ENCODE assay signal across 17 mouse cellular contexts in genomic region chr8:108245575-108245974, GRCm38 (mm10).
DNase-seq lines count a peak whose midpoint lies in the region; ATAC-seq and TF ChIP-seq lines count a peak whose summit lies in the region.
"Had no signal": no experiment of that assay in that cellular context is flagged by ENCODE, and none has a peak within 500 bp of the region (broad histone marks: within the 10 kb centered on the region; RNA-seq: fewer than 3 reads in every experiment).

No protein-coding gene starts in this region.

- H3K4me1 ChIP-seq in lung, embryonic 14.5 days (ENCODE audit: insufficient read depth), result peaks cover 22% of the 10 kb centered on the region
- peaks cover 20% of the 10 kb centered on the region; the same call in 1 of the 2 replicates for H3K4me1 ChIP-seq in forebrain, embryonic 14.5 days (ENCODE audit: control insufficient read depth, insufficient read depth, low read length)
- no peaks in the 10 kb centered on the region for H3K4me1 ChIP-seq in hindbrain, postnatal 0 days (ENCODE audit: insufficient read depth, low read length)
- peaks cover 16% of the 10 kb centered on the region; the same call in 1 of the 2 replicates for H3K4me1 ChIP-seq in neural tube, embryonic 14.5 days (ENCODE audit: control insufficient read depth, insufficient read depth, low read length)
- H3K4me1 ChIP-seq: heart, embryonic 15.5 days had no signal

- TF ChIP-seq CTCF in lung, embryonic 14.5 days (IDR thresholded peaks at IDR 0.05; ENCODE audit: low read depth), result no peak
- TF ChIP-seq CTCF in hindbrain, postnatal 0 days (IDR thresholded peaks at IDR 0.05; ENCODE audit: low read depth), result no peak

- ATAC-seq in lung, embryonic 14.5 days (ENCODE audit: insufficient read depth), result no peak
- ATAC-seq in forebrain, embryonic 14.5 days, result no peak; the same call in 1 of the 2 replicates
- ATAC-seq in hindbrain, postnatal 0 days, result no peak
- ATAC-seq in neural tube, embryonic 14.5 days (ENCODE audit: low read depth), result no peak
- no peak for ATAC-seq in megakaryocyte, adult 5-6 weeks (ENCODE audit: poor library complexity, severe bottlenecking)

- 31% methylated on average over 8 of the region's 8 CpGs for WGBS in lung, embryonic 14.5 days
- WGBS in forebrain, embryonic 14.5 days, result 8% methylated on average over 8 of the region's 8 CpGs
- 15% methylated on average over 8 of the region's 8 CpGs for WGBS in hindbrain, postnatal 0 days
- 16% methylated on average over 8 of the region's 8 CpGs for WGBS in neural tube, embryonic 14.5 days

- peak overlapping the region; percentile 53 for H3K4me2 ChIP-seq in lung, embryonic 14.5 days
- peak overlapping the region; percentile 49 for H3K4me2 ChIP-seq in forebrain, embryonic 14.5 days (ENCODE audit: low read length)
- H3K4me2 ChIP-seq in hindbrain, postnatal 0 days (ENCODE audit: low read depth, low read length), result peak overlapping the region; percentile 36; the same call in 1 of the 2 replicates
- peak overlapping the region; percentile 40 for H3K4me2 ChIP-seq in neural tube, embryonic 14.5 days (ENCODE audit: low read depth, low read length)
- H3K4me2 ChIP-seq: liver, embryonic 11.5 days had no signal

- no peak for DNase-seq in lung, embryonic 14.5 days
- DNase-seq in lung, postnatal 14 days, result no peak
- DNase-seq in forebrain, embryonic 14.5 days (ENCODE audit: low spot score), result peak; percentile 59
- no peak for DNase-seq in hindbrain, postnatal 0 days (ENCODE audit: low spot score)
- no peak for DNase-seq in left cerebral cortex, adult 8-10 months (ENCODE audit: low spot score in 2 of 2)
- DNase-seq in thymus, postnatal 36 days, result no peak
- DNase-seq: adrenal gland, postnatal 36 days; B cell, adult 2 months; cerebellum, adult 11 months; embryo, embryonic 11 days; gastrocnemius, postnatal 25 days; kidney, postnatal 4 days; thymus, postnatal 14 days had no signal

- no peak overlapping the region for H3K4me3 ChIP-seq in lung, embryonic 14.5 days (ENCODE audit: low read depth, low read length)
- peak overlapping the region; percentile 19; the same call in 1 of the 2 replicates for H3K4me3 ChIP-seq in forebrain, embryonic 14.5 days (ENCODE audit: low read depth, low read length)
- no peak overlapping the region for H3K4me3 ChIP-seq in hindbrain, postnatal 0 days (ENCODE audit: low read length)
- H3K4me3 ChIP-seq in neural tube, embryonic 14.5 days (ENCODE audit: low read depth, low read length), result no peak overlapping the region

- peak overlapping the region; percentile 67 for H3K27ac ChIP-seq in lung, embryonic 14.5 days (ENCODE audit: low read depth)
- peak overlapping the region; percentile 88 for H3K27ac ChIP-seq in forebrain, embryonic 14.5 days (ENCODE audit: low read depth, low read length)
- H3K27ac ChIP-seq in hindbrain, postnatal 0 days, result no peak overlapping the region
- peak overlapping the region; percentile 78 for H3K27ac ChIP-seq in neural tube, embryonic 14.5 days (ENCODE audit: low read depth, low read length)
- H3K27ac ChIP-seq: heart, embryonic 15.5 days had no signal

- H3K27me3 ChIP-seq in lung, embryonic 14.5 days (ENCODE audit: insufficient read depth, low read length), result no peaks in the 10 kb centered on the region
- 0 out of 2 replicates have a peak, but pooled peaks cover 8% of the 10 kb centered on the region for H3K27me3 ChIP-seq in forebrain, embryonic 14.5 days (replicated peaks; ENCODE audit: control insufficient read depth, insufficient read depth, low read length)
- H3K27me3 ChIP-seq in hindbrain, postnatal 0 days (ENCODE audit: insufficient read depth, low read length), result peaks cover 15% of the 10 kb centered on the region
- no peaks in the 10 kb centered on the region for H3K27me3 ChIP-seq in neural tube, embryonic 14.5 days (ENCODE audit: control insufficient read depth, insufficient read depth, low read length)
- H3K27me3 ChIP-seq: heart, embryonic 15.5 days had no signal

- no peaks in the 10 kb centered on the region for H3K9me3 ChIP-seq in lung, embryonic 14.5 days (ENCODE audit: low read depth, low read length)
- no peaks in the 10 kb centered on the region for H3K9me3 ChIP-seq in forebrain, embryonic 14.5 days (replicated peaks; ENCODE audit: control insufficient read depth, low read length)
- H3K9me3 ChIP-seq in hindbrain, postnatal 0 days (ENCODE audit: low read length), result no peaks in the 10 kb centered on the region
- no peaks in the 10 kb centered on the region for H3K9me3 ChIP-seq in neural tube, embryonic 14.5 days (ENCODE audit: control insufficient read depth, low read length)
- H3K9me3 ChIP-seq: heart, embryonic 15.5 days had no signal

- H3K9ac ChIP-seq in lung, embryonic 14.5 days, result no peak overlapping the region; the same call in 1 of the 2 replicates
- H3K9ac ChIP-seq in forebrain, embryonic 14.5 days (ENCODE audit: low read length), result peak overlapping the region; percentile 57
- no peak overlapping the region for H3K9ac ChIP-seq in hindbrain, postnatal 0 days (replicated peaks; ENCODE audit: low read length)
- H3K9ac ChIP-seq in neural tube, embryonic 14.5 days (replicated peaks; ENCODE audit: low read depth, low read length), result 0 out of 2 replicates have a peak overlapping the region, but pooled peaks have one; percentile 16
- H3K9ac ChIP-seq: heart, embryonic 15.5 days had no signal

- H3K36me3 ChIP-seq in lung, embryonic 14.5 days (ENCODE audit: insufficient read depth), result no peaks in the 10 kb centered on the region
- no peaks in the 10 kb centered on the region for H3K36me3 ChIP-seq in forebrain, embryonic 14.5 days (ENCODE audit: control insufficient read depth, insufficient read depth, low read length)
- H3K36me3 ChIP-seq in hindbrain, postnatal 0 days (ENCODE audit: insufficient read depth, low read length), result no peaks in the 10 kb centered on the region
- H3K36me3 ChIP-seq in neural tube, embryonic 14.5 days (ENCODE audit: control insufficient read depth, insufficient read depth, low read length), result no peaks in the 10 kb centered on the region
- H3K36me3 ChIP-seq: heart, embryonic 15.5 days had no signal

Comparison
In these comparisons a context has a peak if more than half of its experiments do, and no peak if none do; other contexts are left out.
1. H3K9ac ChIP-seq: peak in forebrain, embryonic 14.5 days (single experiment) and neural tube, embryonic 14.5 days (single experiment); none in lung, embryonic 14.5 days (single experiment) and hindbrain, postnatal 0 days (single experiment).
2. Peak in every context shown above with its lines, with median percentiles within 50 percentile points of each other: H3K4me2 ChIP-seq.